Mouse (Mus musculus) G1E-ER4 (cell line): Measurements from ENCODE around the gene Evi5. TPM values are rescaled to one million over a fixed set of nuclear protein-coding genes. Genes with fewer than 3 reads are reported as not detected.

ENCODE experiments used
- GATA1 ChIP-seq: IDR thresholded peaks from one replicate; pipeline ENCODE4 v1.8.0; 2012; ENCODE audit warnings: low read length, inconsistent platforms
- polyA plus RNA-seq: library from polyadenylated mRNA; stranded (reverse); fragments of >175 nt; gene quantifications from 2 replicates; pipeline ENCODE4 v1.2.3, GENCODE M21; 2012

The Evi5 gene
- polyA plus RNA-seq, 1 experiment = 8.3 TPM

DNA sequence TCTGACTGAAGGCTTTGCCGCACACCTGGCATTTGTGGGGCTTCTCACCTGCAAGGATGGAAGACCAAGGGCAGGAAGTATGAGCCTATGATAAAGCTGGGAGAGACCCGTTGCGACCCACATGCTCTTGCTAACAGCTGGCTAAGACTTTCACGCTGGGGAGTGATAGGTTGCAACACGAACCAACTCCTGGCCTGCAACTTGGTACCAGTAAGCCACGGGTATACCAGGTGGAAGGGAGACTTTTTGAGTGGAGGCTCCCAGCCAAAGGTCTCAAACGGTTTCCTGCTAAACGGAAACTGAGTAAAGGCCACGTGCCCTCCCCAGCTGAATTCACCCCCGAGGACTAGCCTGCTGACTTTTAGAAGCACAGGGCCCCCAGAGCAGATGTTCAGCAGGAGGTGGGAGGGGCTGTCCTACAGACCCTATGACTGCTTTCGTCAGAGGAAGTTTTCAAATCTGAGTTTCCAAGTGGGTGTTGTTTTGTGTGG is 157.0 kb downstream of the Evi5 start:
- no peak for TF ChIP-seq GATA1

DNA sequence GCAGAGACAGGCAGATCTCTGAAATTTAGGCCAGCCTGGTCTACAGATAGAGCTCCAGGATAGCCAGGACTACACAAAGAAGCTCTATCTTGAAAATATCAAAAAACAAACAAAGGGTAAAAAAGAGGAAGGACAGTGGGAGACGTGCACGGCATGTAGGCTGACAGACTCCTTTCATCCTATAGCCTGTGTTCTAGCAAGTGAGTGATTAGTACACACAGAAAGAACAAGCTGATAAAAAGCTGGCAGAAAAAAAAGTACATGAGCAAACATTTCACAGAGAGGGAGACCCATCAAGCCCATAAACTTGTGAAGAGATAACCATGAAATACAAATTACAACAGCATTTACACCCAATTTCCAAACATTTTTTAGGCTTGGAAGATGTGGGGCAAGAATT is 163.2 kb downstream of the Evi5 start:
- TF ChIP-seq GATA1 = no peak

DNA sequence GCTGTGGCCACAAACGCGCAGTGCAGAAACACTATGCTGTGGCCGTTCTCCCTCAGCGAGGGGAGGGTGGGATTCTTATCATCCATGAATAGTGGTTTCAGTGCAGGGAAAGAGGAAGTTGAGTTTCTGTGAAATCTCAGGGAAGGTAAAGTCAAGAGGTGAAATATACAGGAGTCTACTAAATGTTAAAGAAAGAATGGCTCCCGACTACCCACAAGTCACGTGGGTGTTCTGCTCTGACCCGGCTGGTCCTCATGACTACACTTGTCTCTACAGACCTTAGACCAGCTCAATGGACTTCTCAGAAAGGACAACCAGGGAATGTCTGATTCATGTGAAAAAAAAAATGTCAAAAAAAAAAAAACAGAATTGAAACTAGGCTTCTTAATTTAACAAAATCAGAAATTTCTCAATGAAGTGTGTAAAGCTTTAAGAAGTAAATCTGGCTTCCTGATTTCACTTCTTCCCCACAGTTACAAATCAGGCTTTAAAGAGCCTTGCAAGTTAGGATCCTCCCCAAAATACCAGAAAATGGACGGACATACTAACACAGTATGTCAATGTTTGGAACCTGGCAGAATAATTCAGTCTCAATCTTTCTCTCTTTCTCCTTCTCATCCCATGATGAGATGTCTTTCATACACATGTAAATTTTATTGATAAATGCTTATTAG is 166.6 kb downstream of the Evi5 start:
- TF ChIP-seq GATA1 = no peak

DNA sequence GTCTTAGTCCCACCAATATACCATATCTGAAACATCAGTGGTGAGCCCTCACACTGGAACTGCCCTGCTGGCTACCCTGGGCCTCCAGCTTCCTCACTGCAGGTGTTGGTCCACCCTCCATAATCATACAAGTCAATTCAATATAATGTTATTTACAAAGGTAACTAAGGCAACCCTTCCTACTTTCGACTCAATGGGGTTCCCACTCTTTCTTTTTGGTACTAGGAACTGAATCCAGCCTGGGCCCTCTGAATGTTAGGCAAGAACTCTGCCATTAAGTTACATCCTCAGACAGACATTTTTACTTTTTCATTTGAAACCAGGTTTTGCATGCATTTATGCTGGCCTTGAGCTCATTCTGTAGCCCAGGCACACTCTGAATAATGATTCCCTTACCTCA is 168.6 kb downstream of the Evi5 start:
- no peak for TF ChIP-seq GATA1

DNA sequence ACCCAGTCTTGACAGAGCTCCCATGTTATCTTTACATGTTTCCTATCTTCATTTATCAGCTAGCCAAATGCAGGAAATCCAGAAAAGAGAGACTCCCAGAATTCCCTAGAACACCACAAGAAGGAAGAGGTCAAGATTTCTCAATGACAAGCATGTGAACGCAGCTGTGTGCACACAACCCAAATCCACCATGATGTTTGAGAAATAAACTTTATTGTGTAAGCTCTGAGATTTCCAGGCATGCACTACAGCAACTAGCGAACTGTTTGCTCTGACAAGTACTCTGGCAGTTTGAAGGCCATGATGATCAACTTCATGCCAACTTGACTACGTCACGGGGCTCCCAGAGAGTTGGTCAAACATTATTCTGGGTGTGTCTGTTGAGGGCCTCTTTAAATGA is 169.2 kb downstream of the Evi5 start:
- no peak for TF ChIP-seq GATA1

DNA sequence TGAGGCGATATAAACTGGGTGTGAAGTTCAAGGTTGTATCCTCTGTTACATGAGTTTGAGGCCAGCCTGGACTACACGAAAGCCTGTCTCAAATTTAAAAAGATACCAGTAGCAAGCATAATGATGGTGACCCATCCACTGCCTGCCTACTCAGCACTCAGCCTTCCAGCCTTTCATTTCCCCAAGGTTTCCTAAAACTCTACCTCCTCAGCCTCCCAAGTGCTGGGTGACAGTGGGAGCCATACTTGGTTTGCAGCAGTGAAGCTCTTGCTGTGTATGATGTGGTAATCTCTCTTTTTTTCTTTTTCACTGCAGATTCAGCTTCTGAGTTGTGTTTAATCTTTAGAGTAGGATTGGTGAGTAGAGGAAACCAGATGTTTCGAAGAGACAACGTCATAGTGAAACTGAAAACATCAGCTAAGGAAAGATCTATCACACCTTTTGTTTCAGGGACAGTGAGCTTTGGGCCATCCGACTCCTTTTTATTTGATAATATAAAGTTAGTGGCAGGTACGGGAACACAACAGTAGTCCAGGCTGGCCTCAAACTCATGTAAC is 171.6 kb downstream of the Evi5 start:
- TF ChIP-seq GATA1 = no peak

DNA sequence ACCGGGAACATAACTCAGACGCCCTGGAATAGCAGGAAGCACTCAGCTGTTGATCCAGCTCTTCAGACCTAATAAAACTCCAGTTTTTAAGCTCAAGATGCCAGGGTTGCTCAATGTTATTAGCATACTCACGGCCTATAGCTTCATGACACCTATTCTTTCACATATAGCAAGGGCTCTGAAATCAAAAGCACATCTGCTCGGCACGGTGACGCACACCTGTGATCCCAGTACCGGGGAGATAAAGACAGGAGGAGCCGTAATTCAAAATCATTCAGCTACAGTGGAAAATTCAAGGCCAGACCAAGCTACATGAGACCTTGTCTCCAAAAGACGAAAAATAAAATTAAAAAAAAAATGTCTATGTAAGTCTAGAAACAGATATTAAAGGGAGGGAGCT is 173.2 kb downstream of the Evi5 start:
- TF ChIP-seq GATA1 = no peak

DNA sequence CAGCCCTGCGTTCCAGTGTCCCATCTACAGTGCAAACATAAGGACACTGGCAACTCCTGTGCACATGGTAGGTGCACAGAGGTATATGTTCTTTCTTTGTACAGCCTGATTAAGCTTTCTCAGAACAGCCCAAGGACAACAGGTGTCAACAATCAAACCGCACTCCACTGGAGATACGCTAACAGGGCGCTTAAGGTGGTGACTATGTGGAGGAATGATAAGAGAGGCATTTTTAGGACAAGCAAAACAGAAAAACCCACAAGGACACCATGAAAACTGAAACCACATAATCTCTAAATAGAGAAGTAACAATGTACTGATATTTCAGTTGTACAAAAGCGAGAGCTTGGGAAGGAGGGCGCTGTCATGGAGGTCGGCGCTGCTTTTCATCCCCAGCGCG is 174.0 kb downstream of the Evi5 start:
- TF ChIP-seq GATA1 = no peak

DNA sequence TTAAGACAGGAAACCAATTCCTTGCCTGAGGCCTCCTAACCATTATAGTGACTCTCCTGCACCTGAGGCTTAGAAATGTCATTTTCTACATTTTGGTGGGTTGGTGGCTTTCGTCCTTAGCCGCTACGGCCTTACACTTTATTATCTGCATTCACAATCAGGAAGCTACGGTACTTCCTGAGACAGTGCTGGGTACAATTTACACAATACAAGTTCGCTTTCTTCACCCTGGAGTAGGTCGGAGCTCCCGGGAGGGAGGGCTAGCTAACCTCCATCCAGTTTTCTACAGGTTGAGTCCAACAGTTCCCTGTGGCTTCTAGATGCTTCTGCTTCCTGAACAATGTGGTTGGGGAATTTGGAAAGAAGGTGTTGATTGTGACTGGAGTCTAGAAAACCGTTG is 176.0 kb downstream of the Evi5 start:
- no peak for TF ChIP-seq GATA1

DNA sequence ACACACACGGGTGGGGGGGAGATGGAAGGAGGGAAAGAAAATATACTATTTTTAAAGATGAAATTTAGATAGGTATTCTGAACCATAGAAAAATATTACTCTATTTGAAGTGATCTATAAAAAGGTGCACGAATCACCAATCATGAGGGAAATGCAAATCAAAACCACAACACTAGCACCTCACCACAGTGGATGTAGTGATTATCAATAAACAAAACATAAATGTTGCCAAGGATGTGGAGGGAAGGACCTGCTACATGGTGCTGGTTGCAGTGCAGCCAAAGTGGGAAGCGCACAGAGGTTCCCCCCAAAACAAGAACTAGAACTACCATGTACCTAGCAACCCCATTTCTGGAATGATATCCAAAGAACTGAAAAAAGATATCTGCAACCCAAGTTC is 179.9 kb downstream of the Evi5 start:
- no peak for TF ChIP-seq GATA1

Other genes starting within 250 kb of the Evi5 start
- 0.03 and 0.32 TPM in 2 replicates for gene Gfi1, start 149.1 kb downstream of the Evi5 start, polyA plus RNA-seq
- not detected in 2 replicates for gene Ube2d2b, start 45.0 kb downstream of the Evi5 start, polyA plus RNA-seq
- 36.6 and 48.2 TPM in 2 replicates for gene Rpl5, start 25.4 kb upstream of the Evi5 start, polyA plus RNA-seq
- gene Fam69a, start 112.0 kb upstream of the Evi5 start, polyA plus RNA-seq = 1.5 and 2.3 TPM in 2 replicates
- gene Mtf2, start 190.6 kb upstream of the Evi5 start, polyA plus RNA-seq = 17.9 and 33.5 TPM in 2 replicates